ENCODE assay signal across 9 mouse cellular contexts in genomic region chr4:46990281-46991015, GRCm38 (mm10). TPM values are rescaled to one million over a fixed set of nuclear protein-coding genes. Genes with fewer than 3 reads are reported as not detected.
DNase-seq lines count a peak whose midpoint lies in the region; ATAC-seq and TF ChIP-seq lines count a peak whose summit lies in the region.
"Had no signal": no experiment of that assay in that cellular context is flagged by ENCODE, and none has a peak within 500 bp of the region (broad histone marks: within the 10 kb centered on the region; RNA-seq: fewer than 3 reads in every experiment).

No protein-coding gene starts in this region.

- H3K27me3 ChIP-seq in hindbrain, embryonic 12.5 days = peaks cover 69% of the 10 kb centered on the region
- H3K27me3 ChIP-seq in liver, postnatal 0 days (ENCODE audit: insufficient read depth, low read length) = peaks cover 46% of the 10 kb centered on the region
- H3K27me3 ChIP-seq in stomach, postnatal 0 days (ENCODE audit: control insufficient read depth, insufficient read depth, low read length) = peaks cover 25% of the 10 kb centered on the region

- peak; percentile 55 for DNase-seq in layer of hippocampus, postnatal 36 days
- DNase-seq in layer of hippocampus, adult 8-10 months (ENCODE audit: low spot score in 2 of 2) = no peak
- peak; percentile 40 for DNase-seq in liver, postnatal 0 days
- DNase-seq in stomach, postnatal 0 days (ENCODE audit: low spot score) = no peak
- DNase-seq in gastrocnemius, adult 18-20 months (ENCODE audit: low spot score) = no peak
- no peak for DNase-seq in testis, postnatal 10 days (ENCODE audit: low spot score)

- H3K4me1 ChIP-seq in hindbrain, embryonic 12.5 days = peaks cover 25% of the 10 kb centered on the region
- H3K4me1 ChIP-seq in liver, postnatal 0 days (ENCODE audit: insufficient read depth) = peaks cover 16% of the 10 kb centered on the region
- H3K4me1 ChIP-seq in stomach, postnatal 0 days (replicated peaks; ENCODE audit: control insufficient read depth, insufficient read depth) = no peaks in the 10 kb centered on the region

- ATAC-seq in common myeloid progenitor, adult 5-6 weeks (replicated peaks; ENCODE audit: low read depth, poor library complexity, severe bottlenecking) = 0 out of 2 replicates have a peak, but pooled peaks have one; percentile 3
- ATAC-seq in hindbrain, embryonic 12.5 days (ENCODE audit: low FRiP score) = peak; percentile 48
- peak; percentile 37; the same call in 1 of the 2 replicates for ATAC-seq in liver, postnatal 0 days
- ATAC-seq in stomach, postnatal 0 days (ENCODE audit: low FRiP score, low TSS enrichment) = no peak; the same call in 1 of the 2 replicates

- TF ChIP-seq EP300 in liver, postnatal 0 days (IDR thresholded peaks at IDR 0.05; ENCODE audit: low read depth) = no peak
- TF ChIP-seq EP300 in stomach, postnatal 0 days (optimal IDR thresholded peaks at IDR 0.05) = no peak

- H3K27ac ChIP-seq in hindbrain, embryonic 12.5 days = no peak overlapping the region
- no peak overlapping the region for H3K27ac ChIP-seq in liver, postnatal 0 days (ENCODE audit: low read depth)
- H3K27ac ChIP-seq in stomach, postnatal 0 days (replicated peaks) = no peak overlapping the region

- no peaks in the 10 kb centered on the region for H3K36me3 ChIP-seq in hindbrain, embryonic 12.5 days
- H3K36me3 ChIP-seq in liver, postnatal 0 days (replicated peaks; ENCODE audit: insufficient read depth, low read length) = no peaks in the 10 kb centered on the region
- no peaks in the 10 kb centered on the region for H3K36me3 ChIP-seq in stomach, postnatal 0 days (ENCODE audit: control insufficient read depth, insufficient read depth, low read length)

- 5% methylated on average over 29 of the region's 29 CpGs for WGBS in hindbrain, embryonic 12.5 days
- WGBS in liver, postnatal 0 days (ENCODE audit: insufficient replicate concordance) = 8% methylated on average over 29 of the region's 29 CpGs
- 6% methylated on average over 25 of the region's 29 CpGs for WGBS in stomach, postnatal 0 days

- H3K9ac ChIP-seq in hindbrain, embryonic 12.5 days = peak overlapping the region; percentile 72
- H3K9ac ChIP-seq in liver, postnatal 0 days (replicated peaks) = no peak overlapping the region
- no peak overlapping the region for H3K9ac ChIP-seq in stomach, postnatal 0 days (ENCODE audit: low read length)

- no peaks in the 10 kb centered on the region for H3K9me3 ChIP-seq in hindbrain, embryonic 12.5 days (replicated peaks)
- no peaks in the 10 kb centered on the region for H3K9me3 ChIP-seq in liver, postnatal 0 days (ENCODE audit: low read length)
- H3K9me3 ChIP-seq in stomach, postnatal 0 days (ENCODE audit: control insufficient read depth, low read length) = no peaks in the 10 kb centered on the region

- H3K4me2 ChIP-seq in hindbrain, embryonic 12.5 days (replicated peaks) = peak overlapping the region; percentile 90
- H3K4me2 ChIP-seq in liver, postnatal 0 days (ENCODE audit: low read depth, low read length) = peak overlapping the region; percentile 67
- no peak overlapping the region for H3K4me2 ChIP-seq in stomach, postnatal 0 days (replicated peaks; ENCODE audit: low read depth)

- no peak for TF ChIP-seq CTCF in liver, postnatal 0 days (IDR thresholded peaks at IDR 0.05; ENCODE audit: low read depth)
- TF ChIP-seq CTCF in stomach, postnatal 0 days (IDR thresholded peaks at IDR 0.05; ENCODE audit: low read depth) = no peak

- peak overlapping the region; percentile 65 for H3K4me3 ChIP-seq in hindbrain, embryonic 12.5 days
- H3K4me3 ChIP-seq in liver, postnatal 0 days (ENCODE audit: low read depth, low read length) = peak overlapping the region; percentile 10; the same call in 1 of the 2 replicates
- H3K4me3 ChIP-seq in stomach, postnatal 0 days (ENCODE audit: low read depth, low read length) = 0 out of 2 replicates have a peak overlapping the region, but pooled peaks have one; percentile 45

RNA-seq across cellular contexts. Expression of gene Gabbr2, which starts 1.2 kb away (rescaled TPM):
- 100 to 1,000 TPM; 205 to 211 TPM for total RNA-seq in layer of hippocampus, postnatal 36 days (2021)
- total RNA-seq in layer of hippocampus, adult 8-10 months (2022) = 100 to 1,000 TPM; 175 to 209 (median 187) TPM
- total RNA-seq in common myeloid progenitor, adult 5-6 weeks (2017) = 0.05 TPM in 1 of 2 replicates, not detected in the other
- polyA plus RNA-seq in hindbrain, embryonic 12.5 days (2016; fragmentation: Nextera tagmentation; extraction: Ambion mirVana) = 1.3 and 1.4 TPM in 2 replicates
- 0.11 and 0.20 TPM in 2 replicates for polyA plus RNA-seq in liver, postnatal 0 days (2015; fragmentation: Nextera tagmentation; extraction: Ambion mirVana)
- polyA plus RNA-seq in stomach, postnatal 0 days (2015; fragmentation: Nextera tagmentation; extraction: Ambion mirVana) = 0.04 and 0.06 TPM in 2 replicates
- under 1 TPM in 1 of 2 experiments, not detected in 1; 0.05 TPM for total RNA-seq in gastrocnemius, adult 18-20 months (2021)
- polyA plus RNA-seq: spleen, adult 2 months had no signal

Comparison
In these comparisons a context has a peak if more than half of its experiments do, and no peak if none do; other contexts are left out.
1. DNase-seq: peak in layer of hippocampus, postnatal 36 days (2 of 2) and liver, postnatal 0 days (single experiment); none in layer of hippocampus, adult 8-10 months (0 of 2), stomach, postnatal 0 days (single experiment), gastrocnemius, adult 18-20 months (single experiment) and testis, postnatal 10 days (single experiment).
2. H3K4me3 ChIP-seq: peak in every context shown above with its lines; median percentile 65 in hindbrain, embryonic 12.5 days; 45 in stomach, postnatal 0 days; 10 in liver, postnatal 0 days.
3. RNA of gene Gabbr2, which starts 1.2 kb away (total RNA-seq): 205 to 211 TPM in layer of hippocampus, postnatal 36 days and 175 to 209 TPM in layer of hippocampus, adult 8-10 months; 0.05 TPM in common myeloid progenitor, adult 5-6 weeks and 0.05 TPM in gastrocnemius, adult 18-20 months; every median in the first group is over 100 times any median in the second.